Mouse (Mus musculus) kidney, adult 9 months (tissue): Measurements from ENCODE around the gene Erich4.

Source experiments
- DNase-seq: peaks from one replicate; pipeline ENCODE4 v3.0.0; 2022

The Erich4 gene

DNA sequence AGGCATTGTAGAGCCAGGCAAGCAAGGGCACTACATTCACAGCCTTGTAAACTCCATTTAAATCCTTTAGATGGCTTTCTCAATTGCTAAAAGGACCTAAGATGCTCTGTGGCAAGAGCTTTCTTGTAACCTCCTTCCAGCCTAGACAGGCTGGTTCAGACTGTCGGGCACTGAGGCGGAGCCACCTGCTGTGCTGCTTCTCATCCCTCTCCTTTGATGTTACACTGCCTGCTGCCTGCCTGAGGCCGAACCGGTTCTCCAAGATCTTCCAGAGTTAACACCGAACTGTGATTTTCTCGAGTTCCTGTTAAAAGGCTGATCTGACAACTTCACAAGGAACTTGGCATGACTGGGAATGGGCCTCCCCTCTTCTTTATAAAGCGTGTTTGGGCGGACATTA is 39.8 kb downstream of the Erich4 start:
- peak; percentile 17 for DNase-seq

- peak; percentile 87 for DNase-seq
These were observed 40.6 kb downstream of the Erich4 start for GRCm38 (mm10) chr7:25575105-25575504.

GRCm38 (mm10) chr7:25573806-25574205 is 41.9 kb downstream of the Erich4 start:
- peak; percentile 43 for DNase-seq

- DNase-seq = peak; percentile 75
These were observed 47.0 kb downstream of the Erich4 start for GRCm38 (mm10) chr7:25568721-25569120.
